Mouse (Mus musculus) brain, embryonic 14.5 days (tissue): ENCODE data around the gene Ccl9.

ENCODE experiments used
- CTCF ChIP-seq: fragments of 200-500 bp; IDR thresholded peaks from 2 replicates; pipeline ENCODE4 v1.5.1; 2012; ENCODE audit warnings: inconsistent platforms, mild to moderate bottlenecking, moderate library complexity, borderline replicate concordance; ENCODE audit not compliant: insufficient read depth, insufficient read length; ENCODE audit errors: extremely low read depth
- POLR2A ChIP-seq: fragments of 200-500 bp; IDR thresholded peaks from 2 replicates; pipeline ENCODE4 v1.6.1; 2012; ENCODE audit warnings: mild to moderate bottlenecking, inconsistent platforms, borderline replicate concordance; ENCODE audit not compliant: poor library complexity, insufficient read depth, insufficient read length, severe bottlenecking; ENCODE audit errors: extremely low read depth

DNA sequence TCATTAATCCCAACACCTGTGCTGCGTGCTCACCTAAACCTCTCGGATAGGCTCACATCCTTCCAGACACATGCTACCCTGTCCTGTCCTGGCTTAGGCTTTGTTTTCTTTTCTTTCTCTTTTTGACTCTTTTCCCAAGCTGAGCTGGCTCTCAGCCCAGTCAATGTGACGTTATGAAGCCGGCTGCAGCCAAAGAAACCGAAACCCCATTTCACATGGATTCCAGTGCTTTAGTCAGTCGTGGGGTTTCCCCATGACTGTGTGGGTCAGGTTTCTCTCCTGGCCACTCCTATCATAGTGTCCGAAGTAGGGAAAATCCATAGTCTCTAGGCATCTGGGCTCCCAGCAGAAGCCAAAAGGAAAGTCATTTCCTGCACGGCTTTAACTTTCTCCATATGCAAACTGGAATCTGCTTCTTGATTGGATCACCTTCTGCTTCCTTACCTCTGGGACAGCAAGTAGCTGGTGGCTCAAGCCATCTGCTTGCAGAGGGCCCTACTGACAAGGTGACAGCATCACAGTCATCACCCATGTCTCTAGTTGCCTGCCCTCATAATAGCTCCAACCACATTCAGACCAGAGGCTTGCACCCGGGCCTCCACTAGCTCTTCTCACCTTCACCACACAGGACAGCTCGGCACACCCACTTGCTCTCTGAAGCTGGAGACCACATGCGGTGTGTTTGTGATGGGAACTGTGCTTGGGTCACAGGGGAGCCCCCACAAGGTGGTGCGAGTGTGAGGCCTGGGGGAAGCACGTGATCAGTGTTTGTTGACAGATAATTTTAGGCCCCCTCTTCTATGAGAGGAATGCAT is 43.6 kb downstream of the Ccl9 start:
- TF ChIP-seq POLR2A (no peak), CTCF (no peak)
